Mouse (Mus musculus): Measurements from ENCODE around the gene Zfp961.
"Not testable (repeated sequence)": the region's sequence is repeated elsewhere in the genome, so short reads cannot be mapped to it uniquely, and the experiment has no call there.

Zfp961 gene

DNA sequence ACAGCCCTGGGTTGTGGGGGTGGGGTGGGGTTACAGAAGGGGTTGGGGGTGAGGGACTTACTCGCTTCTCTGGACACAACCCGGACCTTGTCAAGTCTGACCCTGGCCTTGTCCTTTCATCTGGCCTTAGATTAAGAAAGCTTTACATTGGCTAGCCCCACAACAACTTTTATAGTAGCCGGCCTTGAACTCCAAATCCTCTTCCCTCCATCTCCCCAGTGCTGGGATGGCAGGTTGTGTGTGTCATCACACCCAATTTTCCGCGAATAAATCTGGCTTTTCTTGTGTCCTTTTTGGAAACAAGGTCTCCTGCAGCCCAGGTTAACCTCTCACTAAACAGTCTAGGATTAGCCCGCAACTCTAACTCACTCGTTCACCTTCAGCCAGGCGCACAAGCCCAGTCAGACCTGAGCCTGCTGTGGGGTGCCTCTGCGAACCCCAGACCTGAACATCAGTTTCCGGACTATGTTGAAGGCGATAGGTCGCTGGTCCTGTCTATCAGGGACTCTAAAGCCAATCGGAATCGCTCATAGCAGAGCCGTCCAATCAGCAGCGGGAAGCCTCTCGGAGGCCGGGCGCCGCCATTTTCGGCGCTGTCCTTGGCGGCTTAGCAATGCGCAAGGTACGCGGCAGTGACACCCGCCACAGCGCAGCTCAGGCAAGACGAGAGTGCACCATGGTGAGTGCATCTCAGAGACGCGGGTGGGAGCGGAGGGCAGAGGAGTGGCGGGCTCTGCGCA, at the start of gene Zfp961:
Gene Zfp961 (plus strand): TSS at position 557 of the 740 bp plus-strand sequence.
- in situ Hi-C loops (cut with MboI, MseI), result no loop called here

DNA sequence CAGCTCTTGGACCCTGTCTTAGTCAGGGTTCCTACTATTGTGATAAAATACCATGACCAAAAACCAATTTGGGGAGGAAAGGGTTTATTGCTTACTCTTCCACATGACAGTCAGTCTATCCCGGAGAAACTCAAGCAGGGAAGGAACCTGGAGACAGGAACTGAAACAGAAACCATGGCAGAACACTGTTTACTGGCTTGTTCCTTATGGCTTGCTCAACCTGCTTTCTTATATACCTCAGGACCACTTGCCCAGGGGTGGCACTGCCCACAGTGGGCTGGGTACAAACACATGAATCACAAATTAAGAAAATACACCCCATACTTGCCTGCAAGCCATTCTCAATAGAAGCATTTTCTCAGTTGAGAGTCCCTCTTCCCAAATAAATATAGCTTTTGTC, 47.8 kb upstream of the Zfp961 start:
- in situ Hi-C loops (cut with MboI, MseI), result loop anchor here (5.0 kb wide), 1 partner anchor 876 kb away; no protein-coding TSS in a partner anchor

DNA sequence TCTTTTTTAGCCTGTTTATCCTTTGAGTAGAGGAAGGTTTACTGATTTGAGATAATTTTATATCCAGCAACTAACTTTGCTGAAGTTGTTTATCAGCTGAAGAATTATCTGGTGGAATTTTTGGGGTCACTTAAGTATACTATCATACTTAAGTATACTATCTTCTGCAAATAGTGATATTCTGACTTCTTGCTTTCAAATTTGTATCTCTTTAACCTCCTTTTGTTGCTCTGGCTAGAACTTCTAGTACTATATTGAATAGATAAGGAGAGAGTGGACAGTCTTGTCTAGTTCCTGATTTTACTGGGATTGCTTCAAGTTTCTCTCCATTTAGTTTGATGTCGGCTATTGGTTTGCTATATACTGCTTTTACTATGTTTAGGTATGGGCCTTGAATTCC, 44.0 kb upstream of the Zfp961 start:
- in situ Hi-C loops (cut with MboI, MseI), result no loop called here

DNA sequence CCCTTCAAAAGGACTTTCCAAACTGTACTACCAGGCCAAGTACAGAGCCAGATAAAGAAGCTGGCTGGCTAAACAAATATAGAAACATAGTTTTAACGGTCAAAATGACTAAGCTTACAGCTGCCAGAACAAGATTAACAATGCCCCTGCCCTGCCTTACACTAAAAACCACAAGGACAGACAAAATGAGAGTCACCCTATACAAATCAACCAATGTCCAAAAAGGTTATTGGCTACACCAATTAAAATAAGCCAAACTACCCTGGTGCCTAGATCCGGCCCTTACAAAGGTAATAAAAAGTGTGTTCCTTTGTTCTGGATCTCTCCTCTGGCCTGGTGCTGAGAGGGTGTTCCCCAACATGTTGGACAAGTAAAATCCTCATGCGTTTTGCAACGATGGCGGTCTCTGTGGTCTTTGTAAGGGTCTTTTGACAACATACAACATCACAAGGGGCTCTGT, 43.0 kb upstream of the Zfp961 start:
- in situ Hi-C loops (cut with MboI, MseI), result no loop called here

DNA sequence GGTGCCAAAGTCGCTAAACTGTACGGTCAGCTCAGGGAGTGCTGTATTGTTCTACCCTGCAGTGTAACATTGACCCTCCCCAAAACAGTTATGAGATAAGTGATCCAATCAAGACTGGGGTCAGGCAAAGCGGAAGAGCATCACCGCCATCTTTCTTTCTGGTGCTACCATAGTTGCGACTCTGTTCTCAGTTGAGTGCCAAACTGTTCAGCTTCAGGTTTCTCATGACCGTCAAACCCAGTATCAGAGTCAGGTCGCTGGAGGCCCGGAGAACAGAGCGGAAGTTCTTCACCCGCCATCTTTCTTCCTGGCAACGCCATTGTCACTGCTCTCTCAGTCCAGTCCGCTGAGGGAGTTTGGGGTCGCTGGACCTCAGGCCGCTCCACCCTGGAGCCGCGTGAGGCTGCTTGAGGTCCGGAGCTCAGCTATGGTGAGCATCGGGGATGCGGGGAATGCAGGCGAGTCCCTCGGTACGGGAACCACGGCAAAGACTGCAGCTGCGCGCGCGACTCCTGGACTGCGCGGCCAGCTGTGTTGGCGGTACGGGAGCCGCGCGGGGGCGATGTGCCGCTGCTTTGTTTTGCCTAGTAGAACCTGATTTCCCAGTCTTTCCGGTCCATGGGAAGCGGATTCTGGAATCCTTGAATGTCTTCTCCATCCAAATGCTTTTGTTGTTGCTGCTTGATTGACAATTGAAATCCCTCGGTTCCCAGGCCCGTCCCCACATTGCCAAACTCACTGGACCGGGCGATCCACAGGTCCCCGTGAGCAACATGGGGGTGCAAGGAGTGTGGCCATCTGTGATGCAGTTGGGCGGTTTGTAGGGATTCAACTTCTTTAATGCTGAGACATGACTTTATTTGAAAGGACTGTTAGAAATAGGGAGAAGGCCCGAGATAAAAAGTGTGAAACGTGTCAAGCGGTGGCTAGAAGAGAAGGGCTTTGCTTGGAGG, 42.3 kb upstream of the Zfp961 start, which contains the start of the genes Zfp882 and Zfp617:
Gene Zfp882 (plus strand): TSS at position 300 of the 953 bp plus-strand sequence.
Gene Zfp617 (plus strand): TSS at position 327 of the 953 bp plus-strand sequence.
- in situ Hi-C loops (cut with MboI, MseI), result no loop called here

DNA sequence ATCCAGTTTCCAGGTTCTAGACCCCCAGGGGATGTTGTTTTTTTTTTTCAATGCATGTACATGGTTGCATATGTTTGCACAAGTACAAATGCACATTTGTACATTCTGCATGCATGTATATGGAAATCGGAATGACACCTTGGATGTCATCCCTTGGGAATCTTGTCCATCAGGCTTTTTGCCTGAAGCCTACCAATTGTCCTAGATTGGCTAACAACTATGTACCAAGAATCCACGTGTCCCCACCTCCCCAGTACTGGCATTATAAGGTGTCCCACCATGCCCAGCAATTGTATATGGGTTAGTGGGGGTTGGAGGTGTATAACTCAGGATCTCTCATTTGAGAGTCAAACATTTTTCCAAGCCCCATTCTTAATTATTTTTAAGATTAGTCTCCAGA, 38.6 kb upstream of the Zfp961 start:
- in situ Hi-C loops (cut with MboI, MseI), result no loop called here

DNA sequence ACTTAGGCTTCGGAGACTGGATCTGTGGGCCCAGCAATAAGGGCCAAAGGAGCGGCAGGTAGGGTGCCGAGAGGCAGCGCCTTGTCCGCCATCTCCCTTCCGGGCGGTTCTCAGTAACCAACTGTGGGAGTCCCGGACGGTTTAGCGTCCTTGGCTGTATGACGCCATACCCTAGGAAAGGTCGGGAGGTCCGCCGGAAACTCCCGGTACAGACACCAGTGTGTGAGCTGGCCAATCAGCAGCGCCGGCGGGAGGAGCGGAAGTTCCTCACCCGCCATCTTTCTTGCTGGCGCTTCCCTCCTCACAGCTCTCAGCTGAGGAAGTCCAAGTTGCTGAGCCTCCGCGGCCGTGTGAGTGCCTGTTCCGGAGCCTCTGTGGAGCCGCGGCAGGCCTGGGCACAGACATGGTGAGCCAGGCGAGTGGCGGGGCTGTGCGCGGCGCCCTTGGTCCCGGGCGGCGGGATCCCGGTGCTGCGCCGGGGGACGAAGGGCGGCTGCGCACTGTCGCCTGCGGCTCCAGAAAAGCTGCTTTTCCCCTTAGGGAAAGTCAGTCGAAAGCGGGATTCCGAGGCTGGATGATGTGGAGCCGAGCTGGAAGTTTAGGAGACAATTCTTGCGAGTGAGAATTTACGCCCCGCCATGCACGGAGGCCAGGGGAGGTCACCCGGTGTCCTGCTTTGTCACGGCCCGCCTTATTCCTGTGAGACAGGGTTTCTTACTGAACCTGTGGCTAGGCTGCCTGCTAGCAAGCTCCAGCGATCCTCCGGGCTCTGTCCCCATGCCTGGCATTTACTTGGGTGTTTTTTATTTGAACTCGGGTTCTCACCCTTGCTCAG, 28.1 kb upstream of the Zfp961 start:
- in situ Hi-C loops (cut with MboI, MseI), result loop anchor here (10.0 kb wide), 1 partner anchor 1028 kb away; the partner anchor contains the start of genes Rpl18a and Slc5a5

DNA sequence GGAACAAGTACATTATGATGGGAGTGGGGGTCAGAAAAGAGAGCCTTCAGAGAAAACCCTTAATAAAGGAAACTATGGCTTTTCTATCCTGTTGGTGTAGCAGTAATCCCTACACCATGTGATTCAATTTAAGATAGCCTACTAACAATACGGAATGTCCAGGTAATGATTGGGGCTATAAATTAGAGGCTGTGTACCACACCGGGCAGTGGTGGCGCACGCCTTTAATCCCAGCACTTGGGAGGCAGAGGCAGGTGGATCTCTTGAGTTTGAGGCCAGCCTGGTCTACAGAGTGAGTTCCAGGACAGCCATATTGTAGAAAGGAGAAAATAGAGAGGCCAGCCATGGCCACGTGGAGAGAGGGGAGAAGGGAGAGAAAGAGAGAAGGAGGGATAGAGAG, 25.0 kb upstream of the Zfp961 start:
- in situ Hi-C loops (cut with MboI, MseI), result loop anchor here (10.0 kb wide), 1 partner anchor 1031 kb away; the partner anchor contains the start of genes Rpl18a and Slc5a5

DNA sequence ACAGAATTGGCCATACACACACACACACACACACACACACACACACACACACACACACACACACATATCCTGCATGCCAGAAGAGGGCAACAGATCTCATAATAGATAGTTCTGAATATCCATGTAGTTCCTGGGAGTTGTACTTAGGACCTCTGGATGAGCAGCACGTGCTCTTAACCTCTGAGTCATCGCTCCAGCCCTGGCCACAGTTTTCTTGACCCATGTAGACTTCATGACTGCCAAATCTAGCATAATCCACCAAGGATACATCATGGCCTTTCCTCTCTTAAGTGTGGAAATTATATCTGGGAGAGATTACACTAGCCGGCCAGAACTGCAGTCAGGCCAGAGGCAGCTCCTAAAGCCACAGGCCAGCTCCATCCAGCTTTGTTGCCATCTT, 24.3 kb upstream of the Zfp961 start:
- in situ Hi-C loops (cut with MboI, MseI), result loop anchor here (10.0 kb wide), 1 partner anchor 1032 kb away; the partner anchor contains the start of genes Rpl18a and Slc5a5

DNA sequence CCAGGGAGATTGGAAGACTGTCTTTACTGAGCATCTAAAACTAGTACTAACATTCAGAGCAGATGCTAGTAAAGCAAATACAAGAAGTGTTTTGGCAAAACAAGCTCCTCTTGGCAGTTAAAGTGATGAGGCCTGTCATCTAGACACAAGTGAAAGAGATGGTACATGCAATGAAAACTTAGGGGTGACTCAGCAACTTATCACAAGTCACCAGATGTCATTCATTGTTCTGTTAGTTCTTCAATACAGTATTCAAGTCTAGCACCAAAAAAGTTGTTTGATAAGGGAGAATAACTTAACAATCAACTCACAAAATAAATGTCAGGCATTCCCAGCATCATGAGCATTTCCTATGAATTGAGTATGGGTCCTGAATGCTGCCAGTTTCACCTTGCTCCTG, 23.1 kb upstream of the Zfp961 start:
- in situ Hi-C loops (cut with MboI, MseI), result loop anchor here (10.0 kb wide), 1 partner anchor 1033 kb away; the partner anchor contains the start of genes Rpl18a and Slc5a5

DNA sequence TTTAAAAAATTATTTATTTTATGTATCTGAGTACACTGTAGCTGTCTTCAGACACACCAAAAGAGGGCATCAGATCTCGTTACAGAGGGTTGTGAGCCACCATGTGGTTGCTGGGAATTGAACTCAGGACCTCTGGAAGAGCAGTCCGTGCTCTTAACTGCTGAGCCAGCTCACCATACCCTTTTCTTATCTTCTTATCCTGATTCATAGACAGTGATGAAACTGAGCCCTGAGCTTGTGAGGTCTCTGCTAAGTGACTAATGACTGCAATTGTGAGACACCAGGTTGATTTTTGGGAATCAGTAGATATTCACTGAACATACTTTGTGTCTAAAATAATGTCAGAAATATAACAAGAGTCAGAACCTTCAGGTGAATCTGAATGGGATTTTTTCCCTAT, 12.8 kb upstream of the Zfp961 start:
- in situ Hi-C loops (cut with MboI, MseI), result not testable (repeated sequence)

DNA sequence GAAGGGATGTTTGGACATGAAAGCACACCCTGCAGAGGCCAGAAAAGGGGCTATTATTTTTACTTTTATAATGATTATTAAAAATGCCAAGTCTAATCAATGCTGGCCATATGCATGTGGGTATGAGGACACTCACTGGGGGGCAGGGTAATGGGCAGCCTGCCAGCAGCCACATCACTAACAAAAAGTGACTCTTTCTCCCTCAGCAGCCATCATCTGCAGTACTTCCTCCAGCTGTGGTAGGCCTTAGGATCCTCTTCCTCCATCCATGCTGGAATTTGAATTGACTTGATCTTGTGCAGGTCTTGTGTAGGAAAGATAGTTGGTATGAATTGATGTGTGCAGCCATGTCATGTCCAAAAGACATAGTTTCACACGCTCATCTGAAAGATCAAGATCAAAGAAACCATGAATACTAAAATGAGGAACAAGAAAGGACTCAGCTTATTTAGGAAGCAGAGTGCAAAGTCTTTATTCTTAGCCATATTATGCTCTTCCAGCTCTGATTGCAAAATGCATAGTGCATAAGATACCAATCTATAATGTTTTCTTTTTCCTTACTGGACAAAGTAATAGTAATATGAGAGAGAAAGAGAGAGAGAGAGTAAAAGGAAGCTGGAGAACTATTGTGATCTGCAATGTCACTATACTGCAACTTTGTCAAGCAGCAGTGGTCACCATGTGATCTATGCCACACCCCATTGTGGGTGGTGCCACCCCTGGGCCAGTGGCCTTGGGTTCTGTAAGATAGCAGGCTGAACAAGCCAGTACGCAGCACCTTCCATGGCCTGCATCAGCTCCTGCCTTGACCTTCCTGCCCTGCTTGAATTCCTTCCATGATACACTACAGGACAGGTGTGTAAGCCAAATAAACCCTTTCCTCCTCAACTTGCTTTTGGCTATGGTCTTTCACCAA, 10.3 kb upstream of the Zfp961 start:
- in situ Hi-C loops (cut with MboI, MseI), result loop anchor here (10.0 kb wide), 2 partner anchors 56 to 484 kb away; partner anchors contain the start of genes Eps15l1 and Zfp709

DNA sequence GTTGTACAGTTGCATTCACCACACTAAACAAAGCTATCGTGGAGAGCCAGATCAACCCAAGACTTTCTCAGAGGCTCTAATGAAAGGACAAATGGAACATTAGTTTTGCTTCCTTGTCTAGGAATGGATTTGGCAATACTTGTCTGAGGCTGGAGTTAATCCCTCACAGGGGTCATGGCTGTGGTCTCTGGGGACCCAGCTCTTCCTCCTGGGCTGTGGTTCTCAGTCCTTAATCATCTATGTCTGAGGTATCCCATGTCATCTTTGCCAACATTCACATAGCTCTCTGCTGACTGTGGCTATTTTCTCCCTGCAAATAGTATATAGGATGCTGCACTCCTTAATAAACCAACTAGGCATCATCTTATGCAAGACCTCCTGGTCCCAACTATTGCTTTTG, 9.1 kb upstream of the Zfp961 start:
- in situ Hi-C loops (cut with MboI, MseI), result loop anchor here (10.0 kb wide), 2 partner anchors 57 to 483 kb away; partner anchors contain the start of genes Eps15l1 and Zfp709

DNA sequence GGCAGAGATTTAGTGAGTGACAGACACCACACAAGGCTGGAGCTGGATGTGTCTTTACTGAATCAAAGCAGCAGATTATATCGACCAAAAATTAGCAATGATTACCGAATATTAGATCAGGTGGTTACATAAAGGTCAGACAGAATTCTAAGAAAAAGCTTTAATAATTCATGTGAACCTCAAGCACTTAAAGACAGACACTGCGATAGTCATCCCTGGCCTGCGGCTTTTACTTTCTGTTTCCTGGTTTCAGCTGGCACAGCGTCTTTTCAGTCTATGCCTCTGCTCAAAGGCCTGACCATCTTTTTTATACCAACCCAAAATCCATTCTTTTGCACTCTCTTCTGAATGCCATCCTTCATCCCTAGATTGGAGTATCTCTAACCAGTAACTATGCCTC, 2.2 kb upstream of the Zfp961 start:
- in situ Hi-C loops (cut with MboI, MseI), result loop anchor here (10.0 kb wide), 2 partner anchors 64 to 476 kb away; partner anchors contain the start of genes Eps15l1 and Zfp709

DNA sequence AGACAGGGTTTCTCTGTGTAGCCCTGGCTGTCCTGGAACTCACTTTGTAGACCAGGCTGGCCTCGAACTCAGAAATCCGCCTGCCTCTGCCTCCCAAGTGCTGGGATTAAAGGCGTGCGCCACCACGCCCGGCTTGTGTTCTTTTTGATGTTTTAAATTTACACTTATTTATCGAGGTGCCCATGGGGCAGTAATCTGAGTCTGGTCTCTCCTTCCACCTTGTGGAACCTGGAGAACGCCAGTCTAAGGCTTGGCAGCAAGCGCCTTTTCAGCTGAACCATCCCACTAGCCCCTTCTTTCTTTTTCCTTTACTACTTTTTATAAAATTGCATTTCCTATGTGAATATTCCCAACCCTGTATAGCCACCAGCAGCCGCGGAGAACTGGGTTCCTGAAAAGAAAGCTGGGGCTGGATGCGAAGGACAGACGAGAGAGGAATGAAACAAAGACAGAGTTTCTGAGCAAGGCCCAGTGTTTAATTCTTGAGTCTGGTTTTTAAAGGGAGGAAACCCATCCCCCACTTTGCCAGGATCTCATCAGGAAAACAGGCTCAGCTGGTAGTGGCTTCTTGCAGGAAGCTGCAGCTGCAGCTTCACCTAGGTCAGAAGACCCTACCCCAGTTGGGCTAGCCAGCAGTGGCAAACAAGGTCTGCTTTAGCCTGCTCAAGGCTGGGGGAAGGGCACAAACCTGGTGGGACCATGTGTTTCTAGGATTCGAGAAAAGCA, 761 bp downstream of the Zfp961 start:
- in situ Hi-C loops (cut with MboI, MseI), result no loop called here

DNA sequence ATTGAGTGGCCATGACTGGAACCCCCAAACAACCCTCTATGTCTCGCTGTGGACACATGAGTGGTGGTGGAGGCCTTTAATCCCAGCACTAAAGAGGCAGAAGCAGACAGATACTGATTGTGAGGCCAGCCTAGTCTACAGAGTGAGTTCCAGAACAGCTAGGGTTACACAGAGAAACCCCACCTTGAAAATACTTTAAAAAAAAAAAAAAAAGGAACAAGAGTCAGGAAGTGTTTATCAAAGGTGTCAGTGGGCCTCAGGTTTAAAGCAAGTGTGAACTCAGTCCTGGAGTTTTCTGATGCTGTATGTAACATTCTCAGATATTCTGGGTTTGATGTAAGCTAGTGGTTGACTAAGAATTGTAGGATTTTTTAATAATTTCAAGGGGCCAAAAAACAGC, 1.7 kb downstream of the Zfp961 start:
- in situ Hi-C loops (cut with MboI, MseI), result no loop called here

DNA sequence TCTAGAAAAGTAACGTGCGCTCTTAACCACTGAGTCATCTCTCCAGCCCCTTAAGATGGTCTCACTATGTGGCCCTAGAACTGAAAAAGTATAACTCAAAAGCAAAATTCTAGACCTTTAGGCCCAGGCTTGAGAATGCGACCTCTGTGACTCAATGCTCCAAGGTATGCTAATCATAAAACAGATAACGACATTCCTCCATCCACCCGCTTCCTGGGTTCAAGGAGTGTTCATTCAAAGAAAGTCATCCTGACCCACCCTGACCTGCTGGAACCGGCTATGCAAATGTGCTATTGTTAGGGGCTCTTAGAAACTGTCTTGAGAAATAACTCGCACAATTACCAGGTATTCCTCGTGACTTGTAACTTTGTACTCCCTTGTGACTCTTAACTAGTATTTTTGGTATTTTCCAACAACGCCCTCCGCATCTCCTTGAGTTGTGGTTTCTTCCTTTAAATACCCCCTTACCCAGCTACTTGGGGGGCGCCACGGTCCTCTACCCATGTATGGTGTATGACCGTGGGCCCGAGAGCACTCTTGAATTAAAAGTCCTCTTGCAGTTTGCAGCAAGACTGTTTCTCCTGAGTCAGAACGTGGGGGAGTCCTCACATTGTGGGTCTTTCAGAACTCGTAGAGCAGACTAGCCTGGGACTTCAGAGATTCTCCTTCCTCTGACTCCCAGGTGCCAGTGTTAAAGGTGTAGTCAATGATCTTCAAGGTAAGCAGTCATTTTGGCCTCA, 2.3 kb downstream of the Zfp961 start:
- in situ Hi-C loops (cut with MboI, MseI), result not testable (repeated sequence)

DNA sequence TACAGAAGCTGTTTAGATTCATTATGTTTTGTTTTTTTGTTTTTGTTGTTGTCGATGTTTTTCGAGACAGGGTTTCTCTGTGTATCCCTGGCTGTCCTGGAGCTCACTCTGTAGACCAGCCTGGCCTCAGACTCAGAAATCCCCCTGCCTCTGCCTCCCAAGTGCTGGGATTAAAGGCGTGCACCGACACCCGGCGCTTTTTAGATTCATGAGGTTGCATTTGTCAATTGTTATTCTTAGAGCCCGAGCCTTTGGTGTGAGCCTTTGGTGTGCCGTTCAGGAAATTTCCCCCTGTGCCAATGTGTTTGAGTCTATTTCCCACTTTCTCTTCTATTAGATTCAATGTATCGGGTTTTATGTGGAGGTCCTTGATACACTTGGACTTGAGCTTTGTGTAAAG, 3.8 kb downstream of the Zfp961 start:
- in situ Hi-C loops (cut with MboI, MseI), result no loop called here

Measured in regulatory T cell (primary cell).